Mouse (Mus musculus): ENCODE data around the gene Pbx1. TPM values are rescaled to one million over a fixed set of nuclear protein-coding genes. Genes with fewer than 3 reads are reported as not detected.

Gene Pbx1
- polyA plus RNA-seq, 1 experiment from 2014 or later = 2.0 TPM

GRCm38 (mm10) chr1:168296290-168296689 lies 135.8 kb downstream of the Pbx1 start:
- Histone ChIP-seq H3K27me3 (0 out of 2 replicates have a peak, but pooled peaks cover 4% of the 10 kb centered on the region), H3K27ac (replicated peaks) (no peak overlapping the region), H3K9ac (no peak overlapping the region), H3K4me2 (no peak overlapping the region), H3K4me1 (replicated peaks) (peaks cover 34% of the 10 kb centered on the region), H3K9me3 (replicated peaks) (no peaks in the 10 kb centered on the region), H3K36me3 (replicated peaks) (no peaks in the 10 kb centered on the region), H3K4me3 (replicated peaks) (no peak overlapping the region)
- WGBS (ENCODE audit: insufficient replicate concordance) = 73% methylated on average over 2 of the region's 2 CpGs
- ATAC-seq (ENCODE audit: insufficient read depth) = no peak

- H3K27ac ChIP-seq (replicated peaks) = no peak overlapping the region
- WGBS (ENCODE audit: insufficient replicate concordance) = 83% methylated on average over 4 of the region's 4 CpGs
- H3K9ac ChIP-seq = no peak overlapping the region
- H3K36me3 ChIP-seq (replicated peaks) = no peaks in the 10 kb centered on the region
- H3K4me1 ChIP-seq (replicated peaks) = peaks cover 39% of the 10 kb centered on the region
- H3K9me3 ChIP-seq (replicated peaks) = no peaks in the 10 kb centered on the region
- peaks cover 9% of the 10 kb centered on the region; the same call in 1 of the 2 replicates for H3K27me3 ChIP-seq
- ATAC-seq (ENCODE audit: insufficient read depth) = no peak
- no peak overlapping the region for H3K4me3 ChIP-seq (replicated peaks)
- H3K4me2 ChIP-seq = no peak overlapping the region
Measured at GRCm38 (mm10) chr1:168295782-168296181, 136.3 kb downstream of the Pbx1 start.

- Histone ChIP-seq H3K4me1 (replicated peaks) (peaks cover 59% of the 10 kb centered on the region), H3K4me2 (0 out of 2 replicates have a peak overlapping the region, but pooled peaks have one; percentile 13), H3K4me3 (replicated peaks) (no peak overlapping the region), H3K9me3 (replicated peaks) (no peaks in the 10 kb centered on the region), H3K36me3 (replicated peaks) (no peaks in the 10 kb centered on the region), H3K27me3 (peaks cover 12% of the 10 kb centered on the region), H3K9ac (no peak overlapping the region), H3K27ac (replicated peaks) (no peak overlapping the region)
- peak; percentile 47 for ATAC-seq (ENCODE audit: insufficient read depth)
- WGBS (ENCODE audit: insufficient replicate concordance) = 59% methylated on average over 1 of the region's 1 CpGs
Measured at GRCm38 (mm10) chr1:168293673-168294072, 138.4 kb downstream of the Pbx1 start.

- Histone ChIP-seq H3K36me3 (replicated peaks) (no peaks in the 10 kb centered on the region), H3K27ac (replicated peaks) (no peak overlapping the region), H3K9ac (no peak overlapping the region), H3K4me1 (replicated peaks) (peaks cover 67% of the 10 kb centered on the region), H3K27me3 (peaks cover 12% of the 10 kb centered on the region), H3K9me3 (replicated peaks) (no peaks in the 10 kb centered on the region), H3K4me3 (replicated peaks) (no peak overlapping the region), H3K4me2 (no peak overlapping the region)
- ATAC-seq (ENCODE audit: insufficient read depth) = no peak
- 71% methylated on average over 9 of the region's 9 CpGs for WGBS (ENCODE audit: insufficient replicate concordance)
Measured at GRCm38 (mm10) chr1:168292106-168292505, 140.0 kb downstream of the Pbx1 start.

- Histone ChIP-seq H3K4me2 (no peak overlapping the region), H3K27ac (replicated peaks) (peak overlapping the region; percentile 35), H3K9ac (no peak overlapping the region), H3K27me3 (peaks cover 12% of the 10 kb centered on the region), H3K9me3 (replicated peaks) (no peaks in the 10 kb centered on the region), H3K36me3 (replicated peaks) (no peaks in the 10 kb centered on the region), H3K4me3 (replicated peaks) (no peak overlapping the region), H3K4me1 (replicated peaks) (peaks cover 72% of the 10 kb centered on the region)
- no peak for ATAC-seq (ENCODE audit: insufficient read depth)
- 75% methylated on average over 6 of the region's 6 CpGs for WGBS (ENCODE audit: insufficient replicate concordance)
Measured at GRCm38 (mm10) chr1:168291643-168292040, 140.4 kb downstream of the Pbx1 start.

GRCm38 (mm10) chr1:168291001-168291642 lies 140.9 kb downstream of the Pbx1 start:
- no peak for ATAC-seq (ENCODE audit: insufficient read depth)
- Histone ChIP-seq H3K4me2 (no peak overlapping the region), H3K9me3 (replicated peaks) (no peaks in the 10 kb centered on the region), H3K27ac (replicated peaks) (peak overlapping the region; percentile 96), H3K4me1 (replicated peaks) (peaks cover 77% of the 10 kb centered on the region), H3K36me3 (replicated peaks) (no peaks in the 10 kb centered on the region), H3K4me3 (replicated peaks) (no peak overlapping the region), H3K27me3 (peaks cover 12% of the 10 kb centered on the region), H3K9ac (no peak overlapping the region)
- 82% methylated on average over 11 of the region's 11 CpGs for WGBS (ENCODE audit: insufficient replicate concordance)

- Histone ChIP-seq H3K27me3 (peaks cover 12% of the 10 kb centered on the region), H3K9me3 (replicated peaks) (no peaks in the 10 kb centered on the region), H3K36me3 (replicated peaks) (no peaks in the 10 kb centered on the region), H3K4me1 (replicated peaks) (peaks cover 80% of the 10 kb centered on the region), H3K4me2 (no peak overlapping the region), H3K4me3 (replicated peaks) (no peak overlapping the region), H3K27ac (replicated peaks) (peak overlapping the region; percentile 96), H3K9ac (no peak overlapping the region; the same call in 1 of the 2 replicates)
- no peak for ATAC-seq (ENCODE audit: insufficient read depth)
- 76% methylated on average over 8 of the region's 8 CpGs for WGBS (ENCODE audit: insufficient replicate concordance)
Measured at GRCm38 (mm10) chr1:168290236-168290985, 141.7 kb downstream of the Pbx1 start.

- WGBS (ENCODE audit: insufficient replicate concordance) = 33% methylated on average over 10 of the region's 10 CpGs
- Histone ChIP-seq H3K4me1 (replicated peaks) (peaks cover 87% of the 10 kb centered on the region), H3K9ac (peak overlapping the region; percentile 54), H3K27me3 (peaks cover 17% of the 10 kb centered on the region), H3K36me3 (replicated peaks) (no peaks in the 10 kb centered on the region), H3K9me3 (replicated peaks) (no peaks in the 10 kb centered on the region), H3K27ac (replicated peaks) (peak overlapping the region; percentile 96), H3K4me3 (replicated peaks) (peak overlapping the region; percentile 41), H3K4me2 (peak overlapping the region; percentile 79)
- no peak for ATAC-seq (ENCODE audit: insufficient read depth)
Measured at GRCm38 (mm10) chr1:168288891-168289545, 143.1 kb downstream of the Pbx1 start.

- peak overlapping the region; percentile 67 for H3K9ac ChIP-seq
- WGBS (ENCODE audit: insufficient replicate concordance) = 9% methylated on average over 23 of the region's 23 CpGs
- peak; percentile 95 for ATAC-seq (ENCODE audit: insufficient read depth)
- H3K27me3 ChIP-seq = peaks cover 19% of the 10 kb centered on the region
- peak overlapping the region; percentile 96 for H3K27ac ChIP-seq (replicated peaks)
- H3K9me3 ChIP-seq (replicated peaks) = no peaks in the 10 kb centered on the region
- peak overlapping the region; percentile 79 for H3K4me2 ChIP-seq
- peaks cover 82% of the 10 kb centered on the region for H3K4me1 ChIP-seq (replicated peaks)
- H3K4me3 ChIP-seq (replicated peaks) = peak overlapping the region; percentile 41
- H3K36me3 ChIP-seq (replicated peaks) = no peaks in the 10 kb centered on the region
Measured at GRCm38 (mm10) chr1:168287843-168288591, 144.1 kb downstream of the Pbx1 start.

- Histone ChIP-seq H3K27me3 (peaks cover 19% of the 10 kb centered on the region), H3K9ac (peak overlapping the region; percentile 67; the same call in 1 of the 2 replicates), H3K36me3 (replicated peaks) (no peaks in the 10 kb centered on the region), H3K4me2 (peak overlapping the region; percentile 79), H3K4me1 (replicated peaks) (peaks cover 76% of the 10 kb centered on the region), H3K9me3 (replicated peaks) (no peaks in the 10 kb centered on the region), H3K27ac (replicated peaks) (peak overlapping the region; percentile 96), H3K4me3 (replicated peaks) (no peak overlapping the region; the same call in 1 of the 2 replicates)
- 23% methylated on average over 2 of the region's 2 CpGs for WGBS (ENCODE audit: insufficient replicate concordance)
- no peak for ATAC-seq (ENCODE audit: insufficient read depth)
Measured at GRCm38 (mm10) chr1:168286862-168287650, 145.0 kb downstream of the Pbx1 start.
